Mouse (Mus musculus) limb, embryonic 13.5 days (tissue): ENCODE data around the gene Ces1e. TPM values are rescaled to one million over a fixed set of nuclear protein-coding genes. Genes with fewer than 3 reads are reported as not detected.

Experiments used
- ATAC-seq: fragments of 200-750 bp; cut with Nextera tagmentation; 2 replicates; pipeline ENCODE4 v1.8.0; 2017; ENCODE audit warnings: low read depth, moderate number of reproducible peaks, moderate TSS enrichment; ENCODE audit not compliant: low FRiP score
- H3K27ac ChIP-seq: fragments of 300-500 bp; sonication (generic); 2 replicates; pipeline ENCODE4 v1.5.1; 2015; ENCODE audit warnings: inconsistent platforms, mild to moderate bottlenecking, moderate library complexity
- H3K27me3 ChIP-seq: fragments of 300-500 bp; sonication (generic); 2 replicates; pipeline ENCODE4 v1.6.1; 2015; ENCODE audit warnings: mild to moderate bottlenecking, inconsistent platforms
- H3K36me3 ChIP-seq: fragments of 300-500 bp; sonication (generic); 2 replicates; pipeline ENCODE4 v1.6.1; 2015; ENCODE audit warnings: inconsistent platforms, mild to moderate bottlenecking, moderate library complexity
- H3K4me1 ChIP-seq: fragments of 300-500 bp; sonication (generic); 2 replicates; pipeline ENCODE4 v1.6.1; 2015; ENCODE audit warnings: inconsistent platforms
- H3K4me2 ChIP-seq: fragments of 300-500 bp; sonication (generic); replicated peaks from 2 replicates; pipeline ENCODE4 v1.6.1; 2015; ENCODE audit warnings: inconsistent platforms, mild to moderate bottlenecking, moderate library complexity
- H3K4me3 ChIP-seq: fragments of 300-500 bp; sonication (generic); 2 replicates; pipeline ENCODE4 v1.5.1; 2015; ENCODE audit warnings: moderate library complexity, mild to moderate bottlenecking, inconsistent platforms
- H3K9ac ChIP-seq: fragments of 300-500 bp; sonication (generic); 2 replicates; pipeline ENCODE4 v1.6.1; 2015; ENCODE audit warnings: mild to moderate bottlenecking, inconsistent platforms
- H3K9me3 ChIP-seq: fragments of 300-500 bp; sonication (generic); 2 replicates; pipeline ENCODE4 v1.6.1; 2016; ENCODE audit warnings: inconsistent platforms
- WGBS: fragments of 180-500 bp; shearing (Covaris S2); methylation state at CpG from one replicate; pipeline ENCODE4 v1.1.7; 2015; 5-methylcytosine and 5-hydroxymethylcytosine counted together
- polyA plus RNA-seq: library from polyadenylated mRNA; unstranded; fragments of >200 nt; fragmentation: Nextera tagmentation; extraction: Ambion mirVana; gene quantifications from 2 replicates; pipeline ENCODE4 v1.2.1, GENCODE M21; 2015

Ces1e gene
- polyA plus RNA-seq, result not detected in 2 replicates

- H3K4me2 ChIP-seq, result no peak within 1 kb of the TSS
- no peaks in the 10 kb centered on the region for H3K27me3 ChIP-seq
- no peaks in the 10 kb centered on the region for H3K4me1 ChIP-seq
- no peak for ATAC-seq
- no peak within 1 kb of the TSS for H3K27ac ChIP-seq
- no peaks in the 10 kb centered on the region for H3K9me3 ChIP-seq
- H3K9ac ChIP-seq, result no peak within 1 kb of the TSS
- no peak within 1 kb of the TSS for H3K4me3 ChIP-seq
- H3K36me3 ChIP-seq, result no peaks in the 10 kb centered on the region
Observed at GRCm38 (mm10) chr8:93229446-93229845, at the start of gene Ces1e. Ces1e (minus strand) TSS chr8:93229619.

DNA sequence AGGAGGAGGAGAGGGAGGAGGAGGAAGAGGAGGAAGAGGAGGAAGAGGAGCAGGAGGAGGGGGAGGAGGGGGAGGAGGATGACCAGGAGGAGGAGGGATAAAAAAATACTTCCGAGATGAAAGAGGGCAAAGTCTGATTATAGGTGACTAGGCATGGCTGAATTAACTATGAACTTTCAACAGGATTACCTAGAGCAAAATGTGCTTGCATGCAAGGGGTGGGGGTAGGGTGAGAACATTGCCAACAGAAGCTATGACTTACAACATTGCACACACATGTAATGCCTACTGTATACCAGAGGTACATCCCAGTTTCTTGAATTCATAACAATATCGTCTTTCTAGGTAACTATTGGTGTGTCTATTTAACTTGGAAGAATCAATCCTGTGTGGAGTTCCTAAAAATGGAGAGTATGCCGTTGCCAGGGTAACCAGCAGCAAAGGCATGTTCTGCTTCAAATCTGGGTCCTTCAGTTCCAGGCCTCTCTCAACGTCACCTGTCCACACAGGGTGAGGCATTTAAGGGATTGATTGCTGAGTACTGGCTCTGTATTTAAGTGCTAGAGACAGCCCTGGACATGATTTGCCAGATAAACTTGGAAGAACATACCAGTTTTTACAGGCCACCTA, 48.9 kb upstream of the Ces1e start:
- no peaks in the 10 kb centered on the region for H3K9me3 ChIP-seq
- no peak overlapping the region for H3K9ac ChIP-seq
- no peaks in the 10 kb centered on the region for H3K4me1 ChIP-seq
- H3K27me3 ChIP-seq, result no peaks in the 10 kb centered on the region
- H3K4me2 ChIP-seq, result no peak overlapping the region
- 76% methylated on average over 4 of the region's 4 CpGs for WGBS
- no peak overlapping the region for H3K4me3 ChIP-seq
- H3K27ac ChIP-seq, result no peak overlapping the region
- no peak for ATAC-seq
- H3K36me3 ChIP-seq, result no peaks in the 10 kb centered on the region

GRCm38 (mm10) chr8:93274609-93275008, 45.2 kb upstream of the Ces1e start:
- Histone ChIP-seq H3K27ac (no peak overlapping the region), H3K4me1 (no peaks in the 10 kb centered on the region), H3K27me3 (no peaks in the 10 kb centered on the region), H3K9ac (no peak overlapping the region), H3K4me3 (no peak overlapping the region), H3K36me3 (no peaks in the 10 kb centered on the region), H3K4me2 (no peak overlapping the region), H3K9me3 (no peaks in the 10 kb centered on the region)
- ATAC-seq, result no peak
- 89% methylated on average over 4 of the region's 4 CpGs for WGBS

DNA sequence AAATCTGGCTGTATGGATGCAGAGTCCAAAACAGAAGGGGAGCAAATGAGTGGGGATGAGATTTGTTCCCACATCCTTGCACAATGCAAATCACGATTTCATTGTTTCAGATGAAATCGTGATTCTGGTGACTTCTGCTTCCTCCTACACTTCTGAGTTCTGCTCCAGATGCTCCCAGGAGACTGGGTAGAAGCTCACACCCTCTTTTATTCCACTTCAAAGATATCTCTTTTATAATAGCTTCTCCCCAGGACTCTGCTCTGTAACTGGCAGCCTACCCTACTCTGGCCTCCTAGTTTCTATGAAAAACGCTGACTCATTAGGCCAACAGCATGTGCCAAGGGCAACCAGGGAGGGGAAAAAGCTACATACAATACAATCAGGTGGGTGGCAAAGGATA, 43.9 kb upstream of the Ces1e start:
- Histone ChIP-seq H3K36me3 (no peaks in the 10 kb centered on the region), H3K9ac (no peak overlapping the region), H3K4me3 (no peak overlapping the region), H3K27ac (no peak overlapping the region), H3K27me3 (no peaks in the 10 kb centered on the region), H3K9me3 (no peaks in the 10 kb centered on the region), H3K4me2 (no peak overlapping the region), H3K4me1 (no peaks in the 10 kb centered on the region)
- WGBS, result 73% methylated on average over 3 of the region's 3 CpGs
- ATAC-seq, result no peak

- no peak for ATAC-seq
- Histone ChIP-seq H3K27ac (no peak overlapping the region), H3K9me3 (no peaks in the 10 kb centered on the region), H3K4me2 (no peak overlapping the region), H3K9ac (no peak overlapping the region), H3K27me3 (no peaks in the 10 kb centered on the region), H3K4me3 (no peak overlapping the region), H3K36me3 (no peaks in the 10 kb centered on the region), H3K4me1 (no peaks in the 10 kb centered on the region)
- WGBS, result 76% methylated on average over 4 of the region's 4 CpGs
Observed at GRCm38 (mm10) chr8:93272686-93273085, 43.3 kb upstream of the Ces1e start.

GRCm38 (mm10) chr8:93261436-93261835, 32.0 kb upstream of the Ces1e start:
- no peak for ATAC-seq
- WGBS, result 43% methylated on average over 2 of the region's 2 CpGs
- no peak overlapping the region for H3K27ac ChIP-seq

GRCm38 (mm10) chr8:93252400-93252925, 23.0 kb upstream of the Ces1e start:
- Histone ChIP-seq H3K4me3 (no peak overlapping the region), H3K9me3 (no peaks in the 10 kb centered on the region), H3K27ac (no peak overlapping the region), H3K9ac (no peak overlapping the region), H3K27me3 (no peaks in the 10 kb centered on the region), H3K4me1 (no peaks in the 10 kb centered on the region), H3K36me3 (no peaks in the 10 kb centered on the region), H3K4me2 (no peak overlapping the region)
- no peak for ATAC-seq
- 91% methylated on average over 1 of the region's 1 CpGs for WGBS

More at GRCm38 (mm10) chr8:93261436-93261835, 32.0 kb upstream of the Ces1e start:
- Histone ChIP-seq H3K4me2 (no peak overlapping the region), H3K9me3 (no peaks in the 10 kb centered on the region), H3K27me3 (no peaks in the 10 kb centered on the region), H3K36me3 (no peaks in the 10 kb centered on the region), H3K4me1 (no peaks in the 10 kb centered on the region), H3K9ac (no peak overlapping the region), H3K4me3 (no peak overlapping the region)

DNA sequence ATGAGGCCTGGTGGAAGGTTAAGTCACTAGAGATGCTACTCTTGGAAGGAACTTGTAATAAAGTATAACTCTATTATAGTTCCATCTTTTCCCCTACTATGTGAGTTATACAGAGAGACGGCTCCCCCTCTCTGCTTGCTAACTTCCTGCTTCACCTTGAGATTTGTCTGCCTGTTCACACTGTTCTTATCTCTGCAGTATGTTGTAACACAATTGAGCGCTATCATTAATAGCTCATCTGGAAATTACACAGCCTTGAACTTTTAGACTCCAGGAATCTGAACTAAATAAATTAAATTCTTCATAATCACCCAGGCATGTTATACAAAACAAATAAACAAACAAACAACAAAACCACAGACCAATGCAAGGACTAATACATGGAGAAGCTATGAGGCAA, 16.6 kb upstream of the Ces1e start:
- H3K4me1 ChIP-seq, result no peaks in the 10 kb centered on the region
- H3K27me3 ChIP-seq, result no peaks in the 10 kb centered on the region
- no peak overlapping the region for H3K4me3 ChIP-seq
- 87% methylated on average over 2 of the region's 2 CpGs for WGBS
- no peak for ATAC-seq
- H3K9me3 ChIP-seq, result no peaks in the 10 kb centered on the region
- H3K9ac ChIP-seq, result no peak overlapping the region
- no peak overlapping the region for H3K4me2 ChIP-seq
- no peak overlapping the region for H3K27ac ChIP-seq
- no peaks in the 10 kb centered on the region for H3K36me3 ChIP-seq

GRCm38 (mm10) chr8:93239884-93240283, 10.5 kb upstream of the Ces1e start:
- Histone ChIP-seq H3K4me3 (no peak overlapping the region), H3K4me1 (no peaks in the 10 kb centered on the region)
- no peak for ATAC-seq

GRCm38 (mm10) chr8:93235681-93236080, 6.3 kb upstream of the Ces1e start:
- no peak overlapping the region for H3K27ac ChIP-seq
- no peaks in the 10 kb centered on the region for H3K27me3 ChIP-seq
- H3K4me2 ChIP-seq, result no peak overlapping the region
- no peaks in the 10 kb centered on the region for H3K36me3 ChIP-seq
- no peak overlapping the region for H3K9ac ChIP-seq
- H3K9me3 ChIP-seq, result no peaks in the 10 kb centered on the region
- 94% methylated on average over 1 of the region's 1 CpGs for WGBS
- H3K4me1 ChIP-seq, result no peaks in the 10 kb centered on the region
- ATAC-seq, result no peak
- no peak overlapping the region for H3K4me3 ChIP-seq

More at GRCm38 (mm10) chr8:93239884-93240283, 10.5 kb upstream of the Ces1e start:
- H3K27me3 ChIP-seq, result no peaks in the 10 kb centered on the region
- no peak overlapping the region for H3K4me2 ChIP-seq
- H3K27ac ChIP-seq, result no peak overlapping the region
- no peak overlapping the region for H3K9ac ChIP-seq
- H3K9me3 ChIP-seq, result no peaks in the 10 kb centered on the region
- no peaks in the 10 kb centered on the region for H3K36me3 ChIP-seq

- Histone ChIP-seq H3K4me1 (no peaks in the 10 kb centered on the region), H3K9ac (no peak overlapping the region), H3K9me3 (no peaks in the 10 kb centered on the region), H3K4me2 (no peak overlapping the region), H3K27me3 (no peaks in the 10 kb centered on the region), H3K4me3 (no peak overlapping the region), H3K27ac (no peak overlapping the region), H3K36me3 (no peaks in the 10 kb centered on the region)
- ATAC-seq, result no peak
- 88% methylated on average over 1 of the region's 1 CpGs for WGBS
Observed at GRCm38 (mm10) chr8:93234706-93235105, 5.3 kb upstream of the Ces1e start.

GRCm38 (mm10) chr8:93234068-93234467, 4.6 kb upstream of the Ces1e start:
- no peaks in the 10 kb centered on the region for H3K27me3 ChIP-seq
- H3K9me3 ChIP-seq, result no peaks in the 10 kb centered on the region
- H3K4me2 ChIP-seq, result no peak overlapping the region
- ATAC-seq, result no peak
- no peak overlapping the region for H3K27ac ChIP-seq
- H3K4me1 ChIP-seq, result no peaks in the 10 kb centered on the region
- no peak overlapping the region for H3K4me3 ChIP-seq
- H3K36me3 ChIP-seq, result no peaks in the 10 kb centered on the region
- no peak overlapping the region for H3K9ac ChIP-seq
- 81% methylated on average over 6 of the region's 6 CpGs for WGBS
